Mouse (Mus musculus): ENCODE results near the gene Ankrd13a. TPM values are rescaled to one million over a fixed set of nuclear protein-coding genes. Genes with fewer than 3 reads are reported as not detected.
"Not testable (repeated sequence)": the region's sequence is repeated elsewhere in the genome, so short reads cannot be mapped to it uniquely, and the experiment has no call there.

Gene Ankrd13a
- polyA plus RNA-seq, 1 experiment, result 118 TPM

DNA sequence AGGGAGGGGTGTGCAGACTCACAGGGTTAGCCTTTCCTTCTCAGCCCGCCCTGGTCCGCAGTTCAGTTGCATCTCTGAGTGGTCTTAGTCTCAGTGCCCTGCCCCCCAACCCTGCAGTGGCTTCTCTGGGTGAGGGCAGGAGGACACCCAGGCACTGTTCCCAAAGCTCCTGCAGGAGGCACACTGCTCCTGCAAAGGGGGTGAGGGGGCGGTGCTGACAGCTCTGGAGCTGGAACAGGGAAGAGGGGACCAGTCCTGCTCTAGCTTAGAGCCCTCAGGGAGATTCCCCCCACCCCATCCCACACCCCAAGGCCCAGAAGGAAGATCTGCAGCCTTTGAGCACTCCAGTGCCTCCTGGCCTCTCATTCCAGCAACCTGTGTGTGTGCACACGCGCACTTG is 68.2 kb downstream of the Ankrd13a start:
- H3K4me1 ChIP-seq, result no peaks in the 10 kb centered on the region
- H3K36me3 ChIP-seq (replicated peaks; ENCODE audit: low read length), result no peaks in the 10 kb centered on the region
- TF ChIP-seq FLI1 (IDR thresholded peaks at IDR 0.05; ENCODE audit: low read length), result no peak
- TF ChIP-seq GATA1 (IDR thresholded peaks at IDR 0.05; ENCODE audit: borderline replicate concordance, low read length), result no peak
- peaks cover 40% of the 10 kb centered on the region for H3K27me3 ChIP-seq (replicated peaks)
- no peak overlapping the region for H3K4me3 ChIP-seq (replicated peaks)
- H3K9me3 ChIP-seq, result no peaks in the 10 kb centered on the region

DNA sequence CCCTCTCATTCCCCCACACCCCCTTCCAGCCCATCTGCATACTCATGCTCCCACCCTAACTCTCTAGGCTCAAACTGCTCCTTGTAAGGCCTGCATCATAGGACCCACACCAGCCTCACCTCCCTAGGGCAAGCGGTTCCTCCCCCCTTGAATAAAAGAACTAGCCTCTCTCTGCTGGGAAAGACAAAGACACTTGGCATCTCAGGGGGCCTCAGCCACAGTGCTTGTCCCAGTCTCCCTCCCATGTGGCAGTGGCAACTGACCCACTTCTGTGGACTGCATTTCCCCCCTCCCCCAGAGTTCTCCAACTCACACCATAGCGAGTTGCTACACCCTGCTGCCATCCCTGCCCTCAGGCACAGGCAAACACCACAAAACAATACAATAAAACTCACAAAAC is 69.9 kb downstream of the Ankrd13a start:
- not testable (repeated sequence) for H3K4me3 ChIP-seq (replicated peaks); H3K4me1 ChIP-seq; H3K9me3 ChIP-seq; H3K36me3 ChIP-seq (replicated peaks; ENCODE audit: low read length)
- H3K27me3 ChIP-seq (replicated peaks), result peaks cover 43% of the 10 kb centered on the region

DNA sequence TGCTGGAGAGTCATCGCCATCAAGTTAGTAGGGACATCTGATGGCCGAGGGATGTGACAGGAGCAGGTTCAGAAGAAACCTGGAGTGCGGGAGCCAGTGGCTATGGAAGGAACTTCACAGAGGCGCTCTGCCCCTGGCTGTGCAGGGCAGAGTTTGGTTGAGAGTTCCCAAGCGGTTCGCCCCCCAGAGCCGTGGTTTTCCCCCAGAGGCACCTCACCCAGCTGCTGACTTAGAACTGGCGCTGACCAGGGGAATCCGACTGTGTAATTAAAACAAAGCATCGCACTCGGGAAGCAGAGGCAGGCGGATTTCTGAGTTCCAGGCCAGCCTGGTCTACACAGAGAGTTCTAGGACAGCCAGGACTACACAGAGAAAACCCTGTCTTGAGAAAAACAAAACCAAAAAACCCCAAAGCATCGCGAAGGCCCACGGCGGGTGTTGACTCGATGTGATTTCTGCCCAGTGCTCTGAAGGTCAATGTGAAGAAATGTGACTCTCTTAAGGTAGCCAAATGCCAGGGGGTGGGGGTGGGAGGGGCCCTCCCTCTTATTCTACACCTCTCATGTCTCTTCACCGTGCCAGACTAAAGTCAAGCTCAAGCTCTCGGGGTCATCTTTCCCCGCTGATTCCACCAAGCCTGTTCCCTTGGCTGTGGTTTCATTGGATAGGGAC is 77.2 kb downstream of the Ankrd13a start:
- Histone ChIP-seq H3K36me3 (replicated peaks; ENCODE audit: low read length) (no peaks in the 10 kb centered on the region), H3K4me3 (replicated peaks) (no peak overlapping the region), H3K4me1 (peaks cover 9% of the 10 kb centered on the region; the same call in 1 of the 2 replicates), H3K9me3 (no peaks in the 10 kb centered on the region), H3K27me3 (replicated peaks) (peaks cover 42% of the 10 kb centered on the region)
- TF ChIP-seq GATA1 (IDR thresholded peaks at IDR 0.05; ENCODE audit: borderline replicate concordance, low read length) (no peak), FLI1 (IDR thresholded peaks at IDR 0.05; ENCODE audit: low read length) (no peak)

DNA sequence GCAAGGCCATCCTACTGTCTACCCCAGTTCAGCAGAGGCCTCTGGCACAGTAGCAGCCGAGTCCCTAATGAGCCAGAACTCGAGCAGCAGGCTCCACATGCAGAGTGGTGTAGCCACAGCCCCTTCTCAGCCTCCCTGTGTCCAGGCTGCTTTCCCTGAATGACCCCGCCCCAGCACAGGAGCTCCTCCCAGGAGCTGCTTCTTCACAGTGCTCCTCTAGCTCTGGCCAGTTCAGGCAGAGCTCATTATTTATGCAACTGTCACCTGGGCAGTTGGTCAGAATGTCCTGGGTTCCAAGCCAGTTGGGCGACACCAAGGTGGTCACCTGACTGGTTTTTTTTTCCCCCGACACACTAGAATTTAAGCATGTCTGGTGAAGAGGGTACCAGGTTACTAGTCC is 78.9 kb downstream of the Ankrd13a start, which contains the start of gene 4930519G04Rik:
4930519G04Rik (plus strand) TSS at position 301 of the 400 bp plus-strand sequence.
- not testable (repeated sequence) for H3K36me3 ChIP-seq (replicated peaks; ENCODE audit: low read length); H3K4me1 ChIP-seq; H3K9me3 ChIP-seq; H3K4me3 ChIP-seq (replicated peaks)
- H3K27me3 ChIP-seq (replicated peaks), result peaks cover 47% of the 10 kb centered on the region

Other genes with a start within 250 kb of the Ankrd13a start
- gene Fam222a, start 206.7 kb upstream of the Ankrd13a start, polyA plus RNA-seq (2012; ENCODE audit: insufficient read depth, low replicate concordance), result 0.34 and 9.8 TPM in 2 replicates
- gene Trpv4, start 116.3 kb upstream of the Ankrd13a start, polyA plus RNA-seq (2012; ENCODE audit: insufficient read depth, low replicate concordance), result 1.5 and 2.1 TPM in 2 replicates
- 38.6 and 56.2 TPM in 2 replicates for gene Gltp, start 83.7 kb upstream of the Ankrd13a start, polyA plus RNA-seq (2012; ENCODE audit: insufficient read depth, low replicate concordance)
- gene Tchp, start 66.9 kb upstream of the Ankrd13a start, polyA plus RNA-seq (2012; ENCODE audit: insufficient read depth, low replicate concordance), result 7.0 and 10.0 TPM in 2 replicates
- 48.3 and 136 TPM in 2 replicates for gene Git2, start 840 bp downstream of the Ankrd13a start, polyA plus RNA-seq (2012; ENCODE audit: insufficient read depth, low replicate concordance)
- gene 1500011B03Rik, start 48.8 kb downstream of the Ankrd13a start, polyA plus RNA-seq (2012; ENCODE audit: insufficient read depth, low replicate concordance), result 24.5 and 89.4 TPM in 2 replicates
- gene 4930519G04Rik, start 79.0 kb downstream of the Ankrd13a start, polyA plus RNA-seq (2012; ENCODE audit: insufficient read depth, low replicate concordance), result 0.20 TPM in 1 of 2 replicates, not detected in the other
- not detected in 2 replicates for gene Gm9936, start 84.0 kb downstream of the Ankrd13a start, polyA plus RNA-seq (2012; ENCODE audit: insufficient read depth, low replicate concordance)
- 8.6 TPM in 1 of 2 replicates, not detected in the other for gene Oasl2, start 122.3 kb downstream of the Ankrd13a start, polyA plus RNA-seq (2012; ENCODE audit: insufficient read depth, low replicate concordance)
- 6.4 TPM in 1 of 2 replicates, not detected in the other for gene Oasl1, start 148.6 kb downstream of the Ankrd13a start, polyA plus RNA-seq (2012; ENCODE audit: insufficient read depth, low replicate concordance)
- 16.4 and 35.8 TPM in 2 replicates for gene 2210016L21Rik, start 167.5 kb downstream of the Ankrd13a start, polyA plus RNA-seq (2012; ENCODE audit: insufficient read depth, low replicate concordance)
- gene Hnf1a, start 196.4 kb downstream of the Ankrd13a start, polyA plus RNA-seq (2012; ENCODE audit: insufficient read depth, low replicate concordance), result not detected in 2 replicates
- gene Sppl3, start 236.5 kb downstream of the Ankrd13a start, polyA plus RNA-seq (2012; ENCODE audit: insufficient read depth, low replicate concordance), result 8.1 and 18.2 TPM in 2 replicates